Mouse (Mus musculus) cerebellum, adult 8-10 months (tissue): ENCODE data around the gene Tbc1d22a.

ENCODE experiments used
- DNase-seq: peaks from one replicate; pipeline ENCODE4 v3.0.0; 2022

Gene Tbc1d22a

DNA sequence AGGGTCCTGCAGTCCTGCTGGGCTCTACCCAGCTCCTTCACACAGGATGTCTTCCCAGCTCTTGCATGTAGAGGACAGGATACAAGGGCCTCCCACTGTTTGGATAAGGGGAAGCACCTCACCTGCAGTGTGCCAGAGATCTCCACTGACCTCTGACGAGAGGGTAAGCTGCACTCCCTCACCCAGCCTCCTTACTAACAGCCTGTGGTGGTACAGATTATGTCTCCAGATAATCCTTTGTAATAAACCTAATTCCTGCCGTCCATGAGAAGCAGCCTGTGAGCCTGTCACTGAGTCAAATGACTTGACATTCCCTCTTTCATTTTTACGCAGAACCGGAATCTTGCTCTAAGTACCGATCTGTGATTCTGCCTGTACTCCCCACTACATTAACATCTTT is 260.7 kb downstream of the Tbc1d22a start:
- no peak for DNase-seq

DNA sequence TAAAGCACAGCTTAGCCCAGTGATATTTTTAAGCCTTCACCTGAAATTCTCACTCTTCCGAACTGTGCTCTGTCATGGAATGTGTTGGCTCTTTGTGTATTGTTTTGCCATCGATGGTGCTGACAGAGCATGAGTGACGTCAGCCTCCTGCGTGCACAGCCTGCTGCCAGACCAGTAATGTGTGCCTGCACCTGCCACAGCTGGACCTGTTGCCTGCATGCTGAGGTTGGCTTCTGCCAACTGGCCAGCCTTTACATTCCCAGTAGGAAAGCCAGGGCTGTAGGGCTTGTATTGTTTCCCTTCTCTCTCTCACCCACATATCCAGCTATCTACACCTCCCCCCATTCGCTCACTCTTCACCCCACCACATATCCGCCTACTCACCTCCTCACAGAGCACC is 262.2 kb downstream of the Tbc1d22a start:
- no peak for DNase-seq

- DNase-seq: no peak
These were observed 262.8 kb downstream of the Tbc1d22a start for GRCm38 (mm10) chr15:86477032-86477431.

DNA sequence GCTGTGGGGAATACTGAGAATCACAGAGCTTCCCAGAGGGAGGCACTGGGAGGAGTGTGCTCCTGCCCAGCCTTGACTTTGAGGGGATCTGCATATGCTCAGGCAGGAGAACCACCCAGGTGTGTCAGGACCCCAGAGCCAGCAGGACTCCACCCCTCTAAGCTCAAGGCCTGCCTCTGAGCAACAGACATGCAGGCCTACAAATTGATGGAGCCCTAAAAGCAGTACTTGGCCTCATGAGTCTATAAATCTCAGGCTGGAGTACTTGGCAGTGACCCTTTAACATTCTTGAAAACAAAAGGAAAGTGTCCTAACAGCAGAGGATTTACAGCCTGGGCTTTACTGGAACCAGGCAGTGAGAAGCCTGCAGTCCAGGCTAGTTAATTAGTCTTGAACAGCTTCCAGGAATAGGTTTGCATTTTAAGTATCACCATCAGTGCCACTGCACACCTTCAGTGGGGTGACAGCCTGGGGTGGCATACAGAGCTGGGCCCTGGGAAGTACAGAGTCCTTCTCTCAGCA is 263.3 kb downstream of the Tbc1d22a start:
- no peak for DNase-seq

DNA sequence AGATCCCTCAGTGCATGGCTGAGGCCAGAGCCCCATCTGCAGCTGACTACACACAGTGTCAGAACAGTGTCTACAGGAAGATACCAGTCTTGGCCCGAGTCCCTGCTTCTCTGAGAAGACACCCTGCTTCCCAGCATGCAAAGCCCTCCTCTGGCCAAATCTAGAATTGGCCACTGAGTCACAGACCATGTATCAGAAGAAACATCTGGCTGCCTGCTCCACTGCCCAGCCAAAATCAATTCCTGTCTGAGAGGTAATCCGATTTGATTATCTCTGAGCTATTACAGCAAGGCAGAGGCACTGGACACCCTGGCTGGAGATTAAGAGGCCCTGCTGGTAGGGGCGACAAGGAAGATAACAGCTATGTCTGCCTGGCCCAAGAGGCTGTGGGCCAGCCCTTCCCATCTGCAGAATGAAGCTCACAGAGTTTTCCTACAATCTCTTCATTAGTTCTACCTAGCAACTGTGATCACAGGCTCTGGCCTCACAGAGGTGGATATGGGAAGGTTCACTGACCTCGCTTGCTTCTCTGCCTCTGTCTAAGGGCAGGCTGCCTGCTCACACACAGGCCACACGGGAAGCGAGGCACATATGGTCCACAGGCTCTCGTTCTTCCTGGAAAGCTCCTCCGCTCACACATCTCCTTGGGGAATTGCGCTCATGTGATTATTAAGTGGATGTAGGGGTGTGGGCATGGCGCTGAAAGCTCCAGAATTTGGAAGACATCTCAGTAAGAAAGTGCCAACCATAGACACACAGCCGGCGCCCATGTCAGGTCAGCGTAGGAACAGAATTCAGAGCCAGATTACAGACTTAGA is 264.6 kb downstream of the Tbc1d22a start:
- DNase-seq: no peak

GRCm38 (mm10) chr15:86482362-86482761 is 268.1 kb downstream of the Tbc1d22a start:
- no peak for DNase-seq

DNA sequence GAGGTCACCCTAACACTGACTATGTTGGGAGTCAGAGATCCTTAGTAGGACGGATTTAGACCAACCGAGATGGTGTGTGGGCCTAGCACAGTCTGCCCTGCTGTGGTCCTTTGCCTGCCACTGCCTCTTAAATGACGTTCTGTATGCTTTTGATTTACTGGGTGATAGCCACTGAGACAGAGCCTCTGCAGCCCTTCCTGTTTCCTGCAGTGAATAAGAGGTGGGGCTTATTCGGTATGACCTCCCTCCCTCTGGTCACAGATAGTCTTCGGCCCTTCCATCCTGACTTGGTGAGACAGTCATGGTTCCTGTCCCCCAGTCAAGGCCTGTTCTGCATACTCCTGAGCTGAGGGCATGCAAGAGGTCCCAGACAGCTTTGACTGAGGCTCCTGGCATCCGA is 271.6 kb downstream of the Tbc1d22a start:
- no peak for DNase-seq

- no peak for DNase-seq
These were observed 273.1 kb downstream of the Tbc1d22a start for GRCm38 (mm10) chr15:86487359-86487758.

DNA sequence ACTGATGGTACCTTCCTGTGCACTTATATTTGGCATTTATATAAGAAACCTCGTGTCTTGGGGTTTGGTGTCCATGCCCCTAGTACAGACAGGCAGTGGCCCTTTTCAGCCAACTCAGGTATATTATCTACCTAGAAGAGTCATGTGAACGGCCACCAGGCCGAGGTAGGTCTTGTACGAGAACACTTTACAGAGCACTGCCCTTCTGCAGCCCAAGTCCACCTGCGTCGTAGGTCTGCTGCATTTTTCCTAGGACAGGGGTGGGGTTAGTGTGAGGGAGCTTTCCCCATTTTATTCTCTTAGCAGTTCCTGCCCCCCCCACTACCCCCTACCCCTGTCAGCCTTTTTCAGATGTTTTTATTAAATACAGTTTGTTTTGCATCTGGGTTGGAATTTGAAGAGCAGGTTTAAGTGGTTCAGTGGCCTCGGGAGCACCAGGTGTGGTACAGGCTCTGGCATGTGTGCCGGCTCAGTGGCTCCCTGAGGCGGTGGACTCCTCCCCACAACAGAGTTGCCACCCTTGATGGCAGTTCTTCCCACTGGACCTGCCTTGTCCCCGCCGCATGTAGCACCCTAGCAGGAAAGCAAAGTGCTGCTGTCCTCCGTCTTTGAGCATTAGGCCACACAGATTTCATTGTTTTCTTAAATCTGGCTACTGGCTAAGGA is 277.3 kb downstream of the Tbc1d22a start:
- DNase-seq: no peak

- no peak for DNase-seq
These were observed 278.4 kb downstream of the Tbc1d22a start for GRCm38 (mm10) chr15:86492636-86493035.

DNA sequence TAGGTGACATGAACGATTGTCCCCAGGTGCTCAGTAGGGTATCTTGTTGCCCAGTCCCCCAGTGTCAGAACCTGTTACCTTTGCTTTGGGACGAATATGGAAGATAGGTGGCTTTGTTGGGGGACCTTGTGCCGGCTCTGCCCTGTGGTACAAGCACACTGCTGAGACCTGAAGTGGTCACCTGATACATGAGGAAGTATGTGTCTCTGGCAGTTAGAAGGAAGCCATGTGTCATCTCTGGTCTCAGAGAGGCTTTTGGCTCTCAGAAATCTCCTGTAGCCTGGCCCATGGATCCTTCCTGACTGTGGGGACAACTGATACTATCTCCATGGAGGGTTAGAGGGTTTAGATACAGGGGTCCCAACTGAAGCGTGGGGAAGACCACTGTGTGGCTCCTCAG is 281.9 kb downstream of the Tbc1d22a start:
- peak; percentile 12 for DNase-seq

DNA sequence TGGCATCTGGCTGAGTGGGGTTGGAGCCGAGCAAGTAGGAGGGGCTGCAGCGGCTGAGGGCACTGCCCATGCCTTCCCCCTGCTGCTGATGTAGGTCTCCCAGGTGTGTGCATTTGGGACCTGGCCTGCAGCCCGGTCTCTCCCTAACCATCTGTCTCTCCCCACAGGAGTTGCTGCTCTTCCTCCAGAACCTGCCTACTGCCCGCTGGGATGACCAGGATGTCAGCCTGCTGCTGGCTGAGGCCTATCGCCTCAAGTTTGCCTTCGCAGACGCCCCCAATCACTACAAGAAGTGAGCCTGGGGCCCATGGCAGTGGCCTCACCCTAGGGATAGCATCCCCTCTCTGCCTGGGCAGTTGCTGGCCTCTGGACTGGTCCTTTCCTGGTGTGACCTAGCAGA is 282.4 kb downstream of the Tbc1d22a start:
- peak; percentile 54 for DNase-seq

DNA sequence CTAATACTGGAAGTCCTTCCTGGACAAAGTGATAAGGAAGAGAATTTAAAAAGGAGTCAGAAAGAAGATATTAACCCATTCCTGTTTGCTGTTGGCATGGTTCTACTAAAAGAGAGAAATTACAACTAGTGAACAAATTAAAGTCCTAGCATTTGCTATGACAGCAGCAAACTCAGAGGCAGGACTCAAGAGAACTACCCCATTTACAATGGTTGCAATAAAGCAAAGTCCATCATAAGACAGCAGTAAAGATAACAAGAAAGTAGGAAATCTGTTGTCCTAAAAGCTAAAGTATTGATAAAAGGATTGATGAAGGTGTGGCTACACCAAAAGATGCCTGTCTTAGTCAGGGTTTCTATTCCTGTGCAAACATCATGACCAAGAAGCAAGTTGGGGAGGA is 286.3 kb downstream of the Tbc1d22a start:
- no peak for DNase-seq

DNA sequence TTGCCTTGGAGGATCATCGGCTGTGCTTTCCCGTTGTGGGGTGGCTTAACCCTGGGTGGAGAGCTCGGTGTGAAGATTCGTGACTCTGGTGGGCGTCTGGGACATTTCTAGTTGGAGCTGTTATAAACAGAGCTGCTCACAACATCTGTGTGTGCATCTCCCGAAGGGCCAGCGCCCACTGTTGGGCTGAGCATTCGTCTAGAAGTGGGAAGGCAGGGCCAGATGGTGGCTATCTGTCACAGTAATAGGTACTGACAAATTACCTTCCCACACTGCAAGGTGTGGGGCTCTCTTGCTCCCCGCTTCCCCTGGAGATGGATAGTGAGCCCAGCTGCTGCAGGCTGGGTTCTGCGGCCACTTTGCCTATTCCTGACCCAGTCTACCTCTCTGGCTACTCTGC is 289.2 kb downstream of the Tbc1d22a start:
- no peak for DNase-seq

DNA sequence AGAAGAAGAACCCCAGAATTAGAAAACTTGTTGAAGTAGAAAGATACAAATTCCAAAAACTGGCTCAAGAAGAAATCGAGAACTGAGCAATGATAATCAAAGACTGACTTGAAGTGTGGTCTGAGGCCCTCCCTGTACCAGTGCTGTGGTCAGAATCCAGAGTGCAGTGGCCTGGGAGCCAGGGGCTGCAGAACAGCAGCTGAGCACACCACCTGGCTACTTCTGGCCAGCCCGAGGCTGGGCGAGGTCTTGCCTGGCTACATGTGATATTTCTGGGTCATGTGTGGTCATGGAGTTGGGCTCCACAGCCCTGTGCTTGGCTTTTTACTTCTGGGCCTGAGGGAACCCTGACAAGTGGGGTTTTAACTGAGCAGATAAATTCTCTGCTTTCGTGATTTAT is 292.4 kb downstream of the Tbc1d22a start:
- no peak for DNase-seq

DNA sequence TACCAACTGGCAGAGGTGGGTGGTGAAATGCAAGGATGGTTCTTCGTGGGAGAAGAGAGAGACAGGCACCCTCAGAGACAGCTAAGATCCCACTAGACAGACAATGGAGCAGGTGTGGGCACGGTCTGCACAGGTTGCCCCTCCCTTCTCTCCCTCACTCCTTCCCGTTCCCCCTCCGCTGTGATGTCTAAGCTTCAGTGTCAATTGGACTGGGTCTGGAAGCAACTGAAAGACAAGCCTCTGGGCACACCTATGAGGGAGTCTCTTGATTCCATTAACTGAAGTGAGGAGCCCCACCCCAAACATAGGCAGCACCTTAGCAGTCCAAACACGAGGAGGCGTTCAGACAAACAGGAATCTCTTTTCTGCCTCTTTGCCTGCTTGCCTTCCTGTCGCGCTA is 293.3 kb downstream of the Tbc1d22a start:
- DNase-seq: no peak

DNA sequence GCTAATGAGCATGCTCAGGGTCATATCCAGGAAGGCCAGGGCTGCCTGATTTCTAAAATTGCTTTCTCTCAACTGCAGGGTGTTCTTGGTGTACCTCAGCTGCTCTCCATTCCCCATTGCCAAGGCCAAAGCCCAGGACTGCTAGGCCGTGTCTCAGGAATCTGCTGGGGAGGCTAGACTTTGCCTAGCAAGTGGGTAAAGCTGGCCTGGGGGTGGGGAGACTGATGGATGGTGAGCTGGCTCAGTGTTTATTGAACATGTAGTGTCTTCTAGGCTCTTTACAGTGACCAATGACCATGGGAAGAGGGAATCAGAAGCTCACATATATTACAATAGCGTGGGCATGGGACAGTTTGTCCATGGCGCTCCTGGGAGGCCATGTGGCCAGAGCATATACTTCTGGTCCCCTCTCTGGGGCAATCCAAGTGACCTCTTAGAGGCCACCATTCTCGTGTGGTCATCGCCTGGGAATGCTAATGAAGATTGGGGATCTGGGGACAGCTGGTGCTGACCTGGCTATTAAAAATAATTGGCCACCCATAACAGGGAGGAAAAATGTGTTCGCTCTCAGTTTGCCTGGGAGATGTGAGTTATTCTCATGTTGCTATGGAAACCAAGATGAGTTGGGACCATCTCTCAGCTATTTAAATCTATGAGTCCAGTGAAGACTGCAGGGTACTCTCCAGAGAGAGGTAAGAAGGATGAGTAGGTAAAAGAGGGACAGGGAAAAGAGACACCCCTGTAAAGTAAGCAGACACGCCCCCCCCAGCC is 294.3 kb downstream of the Tbc1d22a start:
- no peak for DNase-seq

GRCm38 (mm10) chr15:86509601-86510000 is 295.3 kb downstream of the Tbc1d22a start:
- DNase-seq: no peak

DNA sequence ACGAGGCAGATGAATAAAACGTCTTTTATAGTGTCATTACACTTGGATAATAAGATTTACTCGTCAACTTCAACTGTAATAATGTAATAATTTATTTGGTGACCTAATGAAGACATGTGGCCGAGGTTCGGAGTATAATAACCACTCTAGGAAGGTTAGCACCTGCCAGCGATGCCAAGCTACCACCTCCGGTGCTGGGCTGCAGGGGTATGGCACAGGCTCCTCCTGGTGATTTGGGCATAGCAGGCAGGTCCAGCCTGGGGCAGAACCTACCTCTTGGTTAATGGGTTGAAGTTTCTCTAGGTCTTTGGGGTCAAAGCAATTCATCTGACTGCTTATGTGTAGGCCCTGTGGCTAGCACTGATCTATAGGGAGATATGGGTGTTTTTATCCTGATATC is 296.9 kb downstream of the Tbc1d22a start:
- no peak for DNase-seq

DNA sequence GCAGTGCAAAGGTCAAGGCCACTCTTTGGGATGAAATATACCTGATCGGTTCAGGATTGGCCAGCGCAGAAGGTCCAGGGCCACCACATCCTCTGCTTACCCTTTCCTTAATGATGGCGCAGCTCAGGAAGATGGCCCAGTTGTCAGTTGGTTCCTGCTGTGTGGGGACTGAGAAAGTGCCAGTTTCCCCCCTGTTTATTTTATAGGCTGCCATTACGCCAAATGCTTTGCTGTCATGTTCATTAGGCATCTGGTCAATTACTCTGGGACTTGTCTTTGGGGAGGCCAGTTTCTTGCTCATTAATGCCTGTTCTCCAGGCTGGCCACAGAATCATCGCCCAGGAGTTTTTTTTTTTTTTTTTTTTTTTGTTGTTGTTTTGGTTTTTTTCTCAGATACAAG is 299.1 kb downstream of the Tbc1d22a start:
- DNase-seq: no peak

DNA sequence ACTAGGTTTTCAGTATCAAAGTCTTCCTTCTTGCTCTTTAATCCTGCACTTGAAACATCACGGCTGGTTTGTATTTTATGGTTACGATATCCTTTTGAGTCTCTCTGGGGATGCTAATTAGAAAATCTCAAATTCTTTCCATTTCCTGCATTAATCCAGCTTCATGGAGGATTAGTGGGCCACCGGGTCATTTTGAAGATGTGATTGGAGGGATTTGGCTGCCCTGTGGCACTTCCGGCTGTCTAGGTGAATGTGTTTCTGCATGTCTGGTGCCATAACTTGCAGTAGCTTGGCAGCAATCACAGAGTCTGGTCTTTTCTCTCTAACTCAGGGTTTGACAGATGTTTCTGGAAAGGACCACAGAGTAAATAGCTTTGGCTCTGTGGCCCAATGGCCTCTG is 305.9 kb downstream of the Tbc1d22a start:
- no peak for DNase-seq

- DNase-seq: no peak
These were observed 321.1 kb downstream of the Tbc1d22a start for GRCm38 (mm10) chr15:86535356-86535755.

- no peak for DNase-seq
These were observed 328.1 kb downstream of the Tbc1d22a start for GRCm38 (mm10) chr15:86542371-86542770.
